ENCODE assay signal across 8 mouse cellular contexts in genomic region chr2:90677007-90677406, GRCm38 (mm10). TPM values are rescaled to one million over a fixed set of nuclear protein-coding genes. Genes with fewer than 3 reads are reported as not detected.
A peak's percentile ranks its signal among the peaks of the same experiment; 100 is the strongest.
DNase-seq lines count a peak whose midpoint lies in the region; ATAC-seq and TF ChIP-seq lines count a peak whose summit lies in the region.

Nup160 (plus strand) TSS chr2:90677215.

- H3K27ac ChIP-seq in liver, embryonic 14.5 days, result no peak within 1 kb of the TSS; the same call in 1 of the 2 replicates

- no peaks in the 10 kb centered on the region for H3K9me3 ChIP-seq in liver, embryonic 14.5 days (ENCODE audit: control insufficient read depth, low read length)

- H3K4me2 ChIP-seq in liver, embryonic 14.5 days (ENCODE audit: low read depth), result peak within 1 kb of the TSS; percentile 73

- DNase-seq in adrenal gland, adult 18-20 months (ENCODE audit: low spot score in 2 of 2), result no peak
- DNase-seq in adrenal gland, adult (ENCODE audit: inconsistent age in 2 of 2, low spot score in 1 of 2), result no peak
- no peak for DNase-seq in thymus, postnatal 0 days (ENCODE audit: low spot score)
- no peak for DNase-seq in thymus, adult 18-20 months
- no peak for DNase-seq in liver, embryonic 14.5 days (ENCODE audit: low read depth in 3 of 3, low spot score in 3 of 3)
- DNase-seq in MN1 (ENCODE audit: low spot score), result no peak
- DNase-seq in embryo, embryonic 10.5 days (ENCODE audit: low spot score), result no peak

- TF ChIP-seq CTCF in liver, embryonic 14.5 days (IDR thresholded peaks at IDR 0.05; ENCODE audit: low read depth), result no peak

- no peak for ATAC-seq in hematopoietic stem cell, adult 5-6 weeks (replicated peaks in 1 of 2; ENCODE audit: insufficient read depth in 1 of 2, low FRiP score in 2 of 2, low TSS enrichment in 1 of 2, low read depth in 1 of 2, poor library complexity in 2 of 2, severe bottlenecking in 2 of 2)
- no peak for ATAC-seq in liver, embryonic 14.5 days (ENCODE audit: insufficient read depth)

- 71% methylated on average over 8 of the region's 8 CpGs for WGBS in liver, embryonic 14.5 days (ENCODE audit: insufficient replicate concordance)

- no peak for TF ChIP-seq EP300 in liver, embryonic 14.5 days (IDR thresholded peaks at IDR 0.05; ENCODE audit: low read depth)

- peaks cover 7% of the 10 kb centered on the region for H3K36me3 ChIP-seq in liver, embryonic 14.5 days (replicated peaks; ENCODE audit: control insufficient read depth, insufficient read depth, low read depth)

- peak within 1 kb of the TSS in 1 of 2 experiments; percentile 94; a peak in 2 of 4 replicates for H3K4me3 ChIP-seq in liver, embryonic 14.5 days (ENCODE audit: insufficient read depth in 1 of 2, low read depth in 2 of 2, low read length in 2 of 2)

- H3K4me1 ChIP-seq in liver, embryonic 14.5 days (replicated peaks; ENCODE audit: control insufficient read depth in 2 of 2, insufficient read depth in 2 of 2, low read length in 1 of 2), result peaks cover 3 to 6% of the 10 kb centered on the region in 2 experiments

- no peak within 1 kb of the TSS for H3K9ac ChIP-seq in liver, embryonic 14.5 days (replicated peaks)

- no peaks in the 10 kb centered on the region for H3K27me3 ChIP-seq in liver, embryonic 14.5 days (ENCODE audit: control insufficient read depth, insufficient read depth, low read length)

RNA-seq across cellular contexts. Expression of gene Nup160, which starts in this region (rescaled TPM):
- 10 to 100 TPM; 13.2 to 14.7 TPM for total RNA-seq in adrenal gland, adult 18-20 months (2021)
- polyA plus RNA-seq in thymus, postnatal 0 days (2015; fragmentation: Nextera tagmentation; extraction: Ambion mirVana), result 31.2 and 31.8 TPM in 2 replicates
- 49.7 and 56.0 TPM in 2 replicates for total RNA-seq in hematopoietic stem cell, adult 5-6 weeks (2017)
- polyA plus RNA-seq in liver, embryonic 14.5 days (2012; rRNA removed), result 18.0 and 19.9 TPM in 2 replicates
- polyA plus RNA-seq in liver, embryonic 14.5 days (2014; fragmentation: Nextera tagmentation; extraction: Ambion mirVana), result 32.4 and 37.7 TPM in 2 replicates
